Mouse (Mus musculus) lung, adult 10 weeks (tissue): ENCODE data around the gene Mia3. TPM values are rescaled to one million over a fixed set of nuclear protein-coding genes. Genes with fewer than 3 reads are reported as not detected.

Source experiments
- polyA plus RNA-seq: library from polyadenylated mRNA; stranded (reverse); fragments of 350-450 nt; fragmentation: Illumina TruSeq; extraction: RNeasy Lipid Tissue Mini Kit (QIAGEN cat#74804); gene quantifications from one replicate; pipeline ENCODE4 v1.2.3, GENCODE M21; 2014; ENCODE audit warnings: low read depth, low replicate concordance; ENCODE audit not compliant: insufficient read depth

Mia3 gene
- polyA plus RNA-seq, result 55.7 TPM

DNA sequence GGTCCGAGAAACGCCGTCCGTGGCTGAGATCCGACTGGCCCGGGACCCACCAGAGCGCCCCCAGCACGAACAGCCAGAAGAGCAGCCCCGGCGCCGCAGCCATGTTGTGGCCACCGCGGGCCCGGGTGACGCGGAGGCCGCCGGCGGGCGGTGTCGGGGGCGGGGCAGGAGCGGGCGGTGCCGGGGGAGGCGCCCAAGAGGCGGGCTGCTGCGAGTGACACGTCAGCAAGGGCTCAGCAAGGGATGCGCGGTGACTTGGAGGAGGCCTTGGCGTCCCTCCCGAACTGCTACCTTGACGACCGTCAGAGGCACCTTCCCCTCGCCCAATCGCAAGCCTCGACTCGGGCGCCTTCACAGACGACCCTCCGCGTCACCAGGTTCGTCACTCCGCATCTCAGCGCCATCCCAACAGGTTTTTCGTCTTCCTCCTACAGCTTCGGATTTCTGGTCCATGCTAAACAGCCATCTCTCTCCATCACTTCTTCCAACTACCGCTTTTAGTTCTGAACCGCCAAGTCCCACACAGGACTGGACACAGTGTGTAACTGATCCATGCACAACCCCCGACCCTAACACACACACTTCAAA is at the start of gene Mia3:
Gene Mia3 (minus strand): TSS at position 127 of the 588 bp plus-strand sequence.

DNA sequence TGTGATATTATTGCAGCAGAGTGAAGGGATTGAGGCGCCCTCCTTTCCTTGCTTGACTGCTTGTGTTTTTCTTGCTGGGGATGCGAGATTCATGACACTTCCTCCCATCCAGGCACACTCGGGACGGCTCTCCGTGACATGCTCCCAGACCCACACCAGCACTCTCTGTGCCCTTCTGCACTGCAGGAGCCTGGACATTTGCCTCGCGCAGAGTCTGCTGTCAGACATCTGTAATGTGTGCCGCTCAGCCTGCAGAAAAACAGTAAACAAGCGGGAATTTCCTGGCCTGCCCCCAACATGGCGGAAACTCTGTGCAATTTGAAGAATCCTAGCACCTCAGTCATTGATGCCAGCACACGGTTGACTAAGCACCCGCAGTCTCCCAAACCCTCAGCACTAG is 48.5 kb upstream of the Mia3 start, which contains the start of gene Hhipl2:
Gene Hhipl2 (plus strand): TSS at position 343 of the 400 bp plus-strand sequence.

DNA sequence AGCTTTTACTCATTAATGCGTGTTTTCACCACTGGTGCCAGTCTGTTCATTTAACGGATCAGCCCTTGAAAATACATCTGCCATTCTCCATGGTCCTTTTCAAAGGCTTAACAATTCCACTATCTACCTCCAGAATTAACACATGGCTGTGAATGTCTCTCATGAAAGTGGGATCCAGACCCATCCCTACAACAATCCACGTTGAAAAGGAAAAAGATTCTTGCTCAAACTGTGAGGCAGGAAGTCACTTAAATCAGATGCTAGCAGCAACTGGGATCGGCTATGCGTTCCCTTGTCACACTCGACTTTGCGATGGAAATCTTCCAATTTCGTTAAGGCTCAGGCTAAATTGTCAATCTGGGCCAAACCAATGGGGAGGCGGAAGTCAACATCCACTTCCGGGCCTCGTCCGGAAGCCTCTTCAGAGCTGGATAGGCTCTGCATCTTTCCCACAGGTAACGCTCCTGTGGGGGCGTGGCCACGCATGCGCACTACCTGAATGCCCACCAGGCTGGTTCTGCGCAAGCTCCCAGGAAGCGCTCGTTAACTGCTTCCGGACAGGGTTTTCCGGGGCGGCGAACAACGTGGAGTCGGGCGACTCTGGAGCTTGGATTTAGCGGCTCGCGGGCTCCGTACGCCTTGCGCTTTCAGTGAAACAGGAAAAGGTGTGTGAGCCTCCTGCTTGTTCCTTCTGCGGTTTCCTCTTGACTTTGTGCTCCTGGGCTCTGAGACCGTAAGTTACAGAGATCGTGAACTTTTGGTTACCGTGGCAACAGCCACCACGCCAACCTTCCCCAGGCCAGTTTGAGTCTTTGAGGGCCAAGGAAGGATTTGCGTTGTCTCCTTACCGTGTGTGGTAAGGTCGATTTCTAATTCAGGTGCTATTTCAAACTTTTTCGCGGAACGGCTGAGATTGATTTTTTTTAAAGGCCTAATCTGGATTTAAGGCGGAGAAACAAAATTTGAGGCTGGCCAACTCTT is 19.4 kb upstream of the Mia3 start, which contains the start of gene Taf1a:
Gene Taf1a (plus strand): TSS at position 556 of the 981 bp plus-strand sequence.

DNA sequence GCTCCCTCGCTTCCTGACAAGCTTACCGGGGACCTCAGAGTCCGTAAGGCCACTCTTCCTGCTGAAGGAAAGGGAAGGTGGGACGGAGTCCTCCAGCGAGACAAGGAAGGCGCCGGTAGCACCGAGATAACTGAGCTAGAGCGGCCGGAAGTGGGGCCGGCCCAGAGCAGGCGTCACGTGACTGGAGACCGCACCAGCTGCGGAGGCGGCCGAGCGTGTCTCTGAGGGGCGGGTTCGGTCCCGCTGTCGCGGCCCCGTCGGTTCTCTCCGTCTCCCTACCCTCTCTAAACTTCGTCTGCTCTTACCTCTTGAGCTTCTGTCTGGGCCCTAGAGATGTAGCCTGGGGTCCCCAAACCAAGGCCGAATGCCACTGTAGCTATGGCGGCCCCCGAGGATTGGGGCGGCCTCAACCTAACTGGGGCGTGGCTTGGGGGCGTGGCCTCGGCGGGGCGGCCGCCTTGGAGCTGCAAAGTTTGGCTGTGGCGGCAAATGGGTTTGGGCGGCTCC is 72.4 kb downstream of the Mia3 start, which contains the start of gene Brox:
Gene Brox (minus strand): TSS at position 393 of the 507 bp plus-strand sequence.

DNA sequence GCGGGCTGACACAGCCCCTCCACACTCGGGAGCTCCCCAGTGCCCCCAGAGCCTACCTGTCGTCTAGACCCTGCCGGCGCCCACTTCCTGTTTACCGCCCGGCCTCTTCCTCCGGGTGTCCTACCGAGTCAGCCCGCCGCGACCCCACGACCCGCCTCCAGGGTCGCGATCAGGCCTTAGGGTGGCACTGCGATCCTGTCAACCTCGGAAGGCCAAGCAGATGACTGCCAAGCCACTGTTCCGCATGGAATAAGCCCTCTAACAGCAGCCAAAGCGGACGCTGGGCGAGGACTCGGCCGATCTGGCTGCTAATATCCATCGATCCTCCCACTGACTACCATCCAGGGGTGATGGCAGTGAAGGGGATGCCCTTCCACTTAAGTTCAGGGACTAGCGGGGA is 72.9 kb downstream of the Mia3 start, which contains the start of gene Aida:
Gene Aida (plus strand): TSS at position 126 of the 400 bp plus-strand sequence.

Other genes starting within 250 kb of the Mia3 start
- gene Disp1, start 148.0 kb downstream of the Mia3 start, polyA plus RNA-seq, result 1.6 TPM
- gene Aida, start 73.0 kb downstream of the Mia3 start, polyA plus RNA-seq, result 42.6 TPM
- gene Brox, start 72.3 kb downstream of the Mia3 start, polyA plus RNA-seq, result 20.5 TPM
- 14.1 TPM for gene Taf1a, start 19.4 kb upstream of the Mia3 start, polyA plus RNA-seq
- not detected for gene Hhipl2, start 48.7 kb upstream of the Mia3 start, polyA plus RNA-seq